Mouse (Mus musculus) Patski (cell line): Measurements from ENCODE around the gene Asgr2. TPM values are rescaled to one million over a fixed set of nuclear protein-coding genes. Genes with fewer than 3 reads are reported as not detected.

Experiments used
- ATAC-seq: fragments of 100-300 bp; one replicate; pipeline ENCODE4 v1.8.0; 2021
- CTCF ChIA-PET: fragments of 350-600 bp; sonication (Branson Sonifier 250); formaldehyde crosslinking; loops from one replicate; lab custom pipeline; 2022; ENCODE audit warnings: inconsistent platforms; lab: Charles Lee
- POLR2A ChIA-PET: fragments of 350-600 bp; sonication (Branson Sonifier 250); formaldehyde crosslinking; loops from one replicate; lab custom pipeline; 2022; ENCODE audit warnings: antibody characterized with exemption, inconsistent platforms; lab: Charles Lee
- DNase-seq: peaks from one replicate; pipeline ENCODE4 v3.0.0-alpha.2; 2011; ENCODE audit warnings: low read depth, low spot score
- H3K27me3 ChIP-seq: fragments of 371-371 bp; one replicate; pipeline ENCODE4 v1.5.1; 2021
- CTCF ChIP-seq: fragments of 100-300 bp; IDR thresholded peaks from one replicate; pipeline ENCODE4 v1.5.1; 2021
- in situ Hi-C: fragments of 300-500 bp; cut with MboI; formaldehyde crosslinking; loops from 3 replicates; pipeline ENCODE4 v1.11.1; 2018; ENCODE audit warnings: low pct_unique_long_range_greater_than_20kb, mixed read lengths
- polyA plus RNA-seq: library from polyadenylated mRNA; unstranded; gene quantifications from one replicate; pipeline ENCODE4 v1.2.3, GENCODE M21; 2021

Asgr2 gene
- not detected for polyA plus RNA-seq

GRCm38 (mm10) chr11:70091986-70092783, at the start of gene Asgr2:
Asgr2 (plus strand) TSS chr11:70092644.
- H3K27me3 ChIP-seq: peaks cover 35% of the 10 kb centered on the region
- POLR2A ChIA-PET: interaction anchor here (1.3 kb wide), 1 partner anchor 10 kb away, joined by 3 read pairs; no protein-coding TSS in a partner anchor
- no peak for DNase-seq
- CTCF ChIA-PET: no interaction called here
- in situ Hi-C loops: no loop called here
- TF ChIP-seq CTCF: no peak
- ATAC-seq: no peak

- in situ Hi-C loops: no loop called here
- H3K27me3 ChIP-seq: no peaks in the 10 kb centered on the region
Measured at GRCm38 (mm10) chr11:70043665-70044064, 48.8 kb upstream of the Asgr2 start.

GRCm38 (mm10) chr11:70045435-70045834, 47.0 kb upstream of the Asgr2 start:
- H3K27me3 ChIP-seq: no peaks in the 10 kb centered on the region
- ChIA-PET POLR2A (no interaction called here), CTCF (no interaction called here)
- no peak for DNase-seq
- TF ChIP-seq CTCF: no peak
- in situ Hi-C loops: no loop called here
- no peak for ATAC-seq

More at GRCm38 (mm10) chr11:70043665-70044064, 48.8 kb upstream of the Asgr2 start:
- CTCF ChIA-PET: interaction anchor here (0.6 to 1.2 kb wide), 2 partner anchors 9 to 12 kb away, joined by 3 read pairs; no protein-coding TSS in a partner anchor
- POLR2A ChIA-PET: no interaction called here
- TF ChIP-seq CTCF: no peak
- ATAC-seq: no peak
- no peak for DNase-seq

GRCm38 (mm10) chr11:70049366-70049765, 43.1 kb upstream of the Asgr2 start:
- TF ChIP-seq CTCF: no peak
- H3K27me3 ChIP-seq: peaks cover 4% of the 10 kb centered on the region
- ATAC-seq (no peak), DNase-seq (no peak)
- POLR2A ChIA-PET: no interaction called here
- CTCF ChIA-PET: no interaction called here
- in situ Hi-C loops: no loop called here

- no peak for TF ChIP-seq CTCF
- ChIA-PET POLR2A (no interaction called here), CTCF (no interaction called here)
- H3K27me3 ChIP-seq: peaks cover 4% of the 10 kb centered on the region
- DNase-seq: no peak
- ATAC-seq: no peak
- in situ Hi-C loops: no loop called here
Measured at GRCm38 (mm10) chr11:70049816-70050215, 42.6 kb upstream of the Asgr2 start.

GRCm38 (mm10) chr11:70053156-70053555, 39.3 kb upstream of the Asgr2 start:
- CTCF ChIA-PET: no interaction called here

GRCm38 (mm10) chr11:70053898-70054570, 38.4 kb upstream of the Asgr2 start, which contains the start of gene Asgr1:
Asgr1 (plus strand) TSS chr11:70054085.
- ChIA-PET POLR2A (no interaction called here), CTCF (interaction anchor here (1.3 kb wide), 1 partner anchor 17 kb away, joined by 4 read pairs; no protein-coding TSS in a partner anchor)
- in situ Hi-C loops: no loop called here
- H3K27me3 ChIP-seq: peaks cover 4% of the 10 kb centered on the region
- no peak for TF ChIP-seq CTCF
- ATAC-seq: no peak
- DNase-seq: no peak

More at GRCm38 (mm10) chr11:70053156-70053555, 39.3 kb upstream of the Asgr2 start:
- in situ Hi-C loops: no loop called here
- no peak for ATAC-seq
- H3K27me3 ChIP-seq: peaks cover 4% of the 10 kb centered on the region
- POLR2A ChIA-PET: no interaction called here
- no peak for TF ChIP-seq CTCF
- DNase-seq: no peak

GRCm38 (mm10) chr11:70055618-70056214, 36.7 kb upstream of the Asgr2 start:
- TF ChIP-seq CTCF: peak; percentile 90
- ATAC-seq (no peak), DNase-seq (no peak)
- in situ Hi-C loops: loop anchor here (5.0 kb wide), 1 partner anchor 147 kb away; no protein-coding TSS in a partner anchor
- peaks cover 4% of the 10 kb centered on the region for H3K27me3 ChIP-seq
- ChIA-PET POLR2A (no interaction called here), CTCF (interaction anchor here (1.1 to 1.3 kb wide), 7 partner anchors 12 to 143 kb away, joined by 3 to 6 read pairs (median 3); no protein-coding TSS in a partner anchor)

GRCm38 (mm10) chr11:70057805-70058204, 34.6 kb upstream of the Asgr2 start:
- POLR2A ChIA-PET: interaction anchor here (1.1 kb wide), 1 partner anchor 151 kb away, joined by 6 read pairs; no protein-coding TSS in a partner anchor
- in situ Hi-C loops: loop anchor here (5.0 kb wide), 1 partner anchor 144 kb away; no protein-coding TSS in a partner anchor
- ATAC-seq (no peak), DNase-seq (no peak)
- H3K27me3 ChIP-seq: peaks cover 4% of the 10 kb centered on the region
- no peak for TF ChIP-seq CTCF
- CTCF ChIA-PET: no interaction called here

GRCm38 (mm10) chr11:70059930-70060329, 32.5 kb upstream of the Asgr2 start:
- no peak for ATAC-seq

More at GRCm38 (mm10) chr11:70059930-70060329, 32.5 kb upstream of the Asgr2 start:
- in situ Hi-C loops: loop anchor here (5.0 kb wide), 2 partner anchors 42 to 142 kb away; no protein-coding TSS in a partner anchor
- ChIA-PET POLR2A (interaction anchor here (0.9 kb wide), 1 partner anchor 10 kb away, joined by 3 read pairs; no protein-coding TSS in a partner anchor), CTCF (no interaction called here)
- H3K27me3 ChIP-seq: peaks cover 4% of the 10 kb centered on the region
- TF ChIP-seq CTCF: no peak
- no peak for DNase-seq
